Mouse (Mus musculus) cerebellum, postnatal 10 days (tissue): ENCODE results near the gene Pde1b.

Source experiments
- DNase-seq, 2 experiments: peaks; one replicate each; pipeline ENCODE4 v3.0.0; 2021; ENCODE audit warnings: mixed read lengths in 2 of 2

Pde1b gene

DNA sequence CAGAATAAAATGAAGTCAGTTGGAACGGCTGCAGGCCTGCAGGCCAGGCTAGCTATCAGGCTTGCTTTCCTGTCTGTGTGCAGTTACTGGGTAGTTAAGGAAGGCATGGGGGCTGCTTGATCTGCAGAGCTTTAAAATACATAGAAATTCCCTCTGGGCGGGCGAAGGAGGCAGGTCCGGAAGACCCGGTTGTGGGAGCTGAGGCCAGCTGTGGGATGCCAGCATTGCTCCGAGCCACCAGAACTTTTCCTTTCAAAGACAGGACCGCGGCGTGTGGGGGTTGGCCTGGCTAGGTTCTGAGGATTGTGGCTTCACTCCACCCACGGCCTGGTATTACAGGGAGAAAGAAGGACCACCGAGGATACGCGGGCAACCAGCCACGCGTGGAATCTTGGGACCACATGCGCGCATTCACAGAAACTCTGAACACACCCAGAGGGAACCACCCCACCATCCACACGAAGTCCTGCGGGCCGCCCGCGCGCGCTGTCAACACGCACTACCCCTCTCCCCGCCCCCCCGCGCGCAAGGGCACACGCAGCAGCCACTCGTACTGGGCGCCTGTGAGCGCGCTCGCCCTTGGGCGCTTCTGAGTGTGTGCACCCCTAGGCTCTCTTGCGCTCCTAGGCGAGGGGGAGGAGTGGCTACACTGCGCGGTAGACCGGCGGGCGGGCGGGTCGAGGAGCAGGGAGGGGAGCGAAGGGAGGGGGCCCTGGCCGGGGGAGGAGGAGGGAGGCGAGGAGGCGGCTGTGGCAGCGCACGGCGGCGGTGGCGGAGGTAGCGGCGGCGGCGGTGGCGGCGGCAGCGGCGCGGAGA, at the start of gene Pde1b:
Pde1b (plus strand) TSS at position 600 of the 816 bp plus-strand sequence.
- peak; percentile 83 to 85 for DNase-seq

DNA sequence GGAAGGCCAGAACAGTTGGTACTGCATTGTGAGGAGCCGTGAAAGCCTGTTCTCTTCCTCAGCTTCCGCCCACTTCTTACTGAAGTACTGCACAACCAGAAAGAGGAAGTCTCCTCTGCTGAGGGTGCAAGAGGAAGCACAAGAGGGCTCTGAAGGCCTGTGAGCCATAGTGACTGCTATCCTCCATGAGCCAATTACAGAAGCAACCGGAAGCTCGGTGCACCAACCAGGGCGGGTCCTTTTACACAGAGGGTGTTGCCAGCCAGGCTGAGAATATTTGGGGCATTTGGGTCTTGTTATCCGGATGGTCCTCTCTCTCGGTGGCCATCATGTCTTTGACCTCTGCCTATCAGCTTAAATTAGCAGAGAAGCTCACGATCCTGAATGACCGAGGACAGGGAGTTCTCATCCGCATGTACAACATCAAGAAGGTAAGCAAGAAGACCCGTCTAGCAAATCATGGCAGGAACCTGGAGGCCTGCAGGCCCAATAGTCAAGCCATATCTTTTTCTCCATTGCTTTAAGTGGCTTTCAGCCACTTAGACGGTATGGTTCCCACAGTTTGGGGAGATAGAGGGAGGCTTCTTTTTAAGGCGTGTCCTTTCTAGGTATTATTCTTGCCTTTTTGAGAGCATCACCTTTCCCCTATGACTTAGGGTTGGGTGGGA, 49.1 kb upstream of the Pde1b start, which contains the start of gene Nckap1l:
Nckap1l (plus strand) TSS at position 244 of the 668 bp plus-strand sequence.
- no peak for DNase-seq

DNA sequence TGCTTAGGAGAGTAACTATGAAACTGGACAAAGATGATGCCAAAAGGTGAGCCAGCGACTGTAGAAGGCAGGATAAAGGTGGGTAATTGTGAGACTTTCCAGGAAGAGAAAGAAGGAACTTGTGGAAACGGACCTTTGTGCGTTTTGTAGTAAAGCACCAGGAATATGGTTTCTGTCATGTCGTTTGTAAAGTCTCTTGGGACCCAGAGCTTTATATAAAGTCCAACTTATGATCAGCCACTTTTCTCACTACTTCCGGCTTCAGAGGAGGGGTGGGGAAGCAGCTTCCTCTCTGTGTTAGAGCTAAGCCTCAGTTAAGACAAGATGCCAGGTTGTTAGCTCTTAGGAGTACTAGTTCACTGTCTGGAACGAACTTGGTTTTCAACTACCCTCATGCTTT, 48.4 kb upstream of the Pde1b start:
- DNase-seq: no peak

DNA sequence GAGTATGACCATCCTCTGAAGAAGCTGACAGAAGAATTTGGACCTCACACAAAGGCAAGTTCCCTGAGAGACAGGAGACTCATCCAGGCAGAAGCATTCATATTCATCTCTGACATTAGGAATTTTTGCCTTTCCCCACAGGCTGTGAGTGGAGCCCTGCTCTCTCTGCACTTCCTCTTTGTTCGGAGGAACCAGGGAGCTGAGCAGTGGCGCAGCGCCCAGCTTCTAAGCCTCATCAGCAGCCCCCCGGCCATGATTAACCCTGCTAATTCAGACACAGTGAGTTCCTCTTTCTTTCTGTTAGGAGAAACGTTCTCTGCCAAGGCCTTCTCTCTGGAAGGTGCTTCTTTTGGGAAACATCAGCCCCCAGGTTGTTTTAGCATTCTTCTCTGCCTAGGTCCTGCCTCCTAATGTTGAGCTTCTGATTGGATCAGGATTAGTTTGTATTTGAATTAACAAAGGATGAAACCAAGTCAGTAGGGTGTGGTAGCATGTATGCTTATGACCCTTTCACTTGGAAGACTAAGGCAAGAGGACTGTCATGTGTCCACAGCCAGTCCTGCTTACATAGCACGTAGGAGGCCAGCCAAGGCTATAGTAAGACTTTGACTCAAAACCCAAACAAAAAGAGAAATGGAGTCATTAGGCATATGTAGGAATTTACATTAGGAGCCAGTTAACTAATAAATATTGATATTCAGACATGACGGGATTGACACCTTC, 40.1 kb upstream of the Pde1b start:
- peak; percentile 57 to 66 for DNase-seq

DNA sequence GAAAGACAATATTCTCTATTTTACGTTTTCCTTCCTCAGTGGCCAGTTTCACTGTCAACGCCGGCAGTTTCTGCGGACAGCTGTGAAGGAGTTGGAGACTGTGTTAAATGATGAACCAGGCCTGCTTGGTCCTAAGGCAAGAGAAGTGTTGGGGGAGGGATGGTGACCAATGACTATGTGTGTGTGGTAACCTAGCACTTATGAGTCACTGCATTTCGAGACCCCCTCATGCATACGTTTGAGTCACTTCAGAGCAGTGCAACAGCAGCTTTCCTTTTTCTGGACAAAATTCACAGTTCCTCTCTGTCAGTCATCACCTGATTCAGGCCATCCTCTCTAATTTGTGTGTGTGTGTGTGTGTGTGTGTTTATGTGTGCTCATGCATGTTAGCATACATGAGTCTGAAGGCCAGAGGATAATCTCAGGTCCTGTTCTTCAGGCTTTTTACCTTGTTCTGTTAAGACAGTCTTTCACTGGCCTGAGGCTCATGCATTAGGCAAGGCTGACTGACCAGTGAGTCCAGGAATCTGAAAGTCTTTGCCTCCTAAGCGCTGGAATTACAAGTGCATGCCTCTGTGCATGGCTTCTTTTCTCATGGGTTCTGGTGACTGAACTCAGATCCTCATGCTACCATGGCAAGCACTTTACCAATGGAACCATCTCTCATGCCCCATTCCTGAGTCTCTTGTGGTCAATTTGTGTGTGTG, 31.2 kb upstream of the Pde1b start:
- no peak for DNase-seq

DNA sequence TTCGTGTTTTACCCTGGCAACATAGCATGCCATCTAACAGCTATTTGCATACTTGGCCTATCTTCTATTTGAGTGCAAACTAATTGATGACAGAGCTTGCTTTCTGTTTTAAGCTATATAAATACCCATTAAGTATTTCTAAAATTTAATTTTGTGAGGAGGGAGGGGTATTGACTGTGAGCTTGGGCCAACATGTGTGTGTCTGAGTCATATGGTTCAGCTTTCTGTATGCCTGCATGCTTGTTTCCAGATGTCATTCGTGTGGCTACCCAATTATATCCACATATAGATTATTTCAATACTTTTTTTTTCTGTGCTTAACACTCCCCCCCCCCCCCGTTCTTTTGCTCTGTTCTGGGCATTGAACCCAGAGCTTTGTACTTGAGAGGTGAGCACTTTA, 30.6 kb upstream of the Pde1b start:
- DNase-seq: no peak

DNA sequence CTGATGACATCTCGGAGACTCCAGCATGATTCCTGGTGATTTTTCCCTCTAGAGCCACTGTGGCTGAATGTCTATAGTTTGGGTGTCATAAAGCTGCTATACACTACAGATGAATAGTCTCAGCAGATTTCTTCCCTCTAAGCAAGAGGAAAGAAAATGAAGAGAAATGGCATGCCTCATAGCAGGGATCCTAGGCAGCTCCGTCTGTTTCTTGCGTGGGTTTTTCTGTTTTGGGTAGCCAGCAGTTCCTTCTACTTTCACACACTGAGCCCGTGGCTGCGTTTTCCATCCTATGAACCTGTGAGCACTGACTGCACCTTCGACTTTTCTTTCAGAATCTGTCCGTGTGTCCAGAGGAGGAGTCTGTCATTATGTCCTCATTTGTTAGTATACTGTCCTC, 29.7 kb upstream of the Pde1b start:
- no peak for DNase-seq

DNA sequence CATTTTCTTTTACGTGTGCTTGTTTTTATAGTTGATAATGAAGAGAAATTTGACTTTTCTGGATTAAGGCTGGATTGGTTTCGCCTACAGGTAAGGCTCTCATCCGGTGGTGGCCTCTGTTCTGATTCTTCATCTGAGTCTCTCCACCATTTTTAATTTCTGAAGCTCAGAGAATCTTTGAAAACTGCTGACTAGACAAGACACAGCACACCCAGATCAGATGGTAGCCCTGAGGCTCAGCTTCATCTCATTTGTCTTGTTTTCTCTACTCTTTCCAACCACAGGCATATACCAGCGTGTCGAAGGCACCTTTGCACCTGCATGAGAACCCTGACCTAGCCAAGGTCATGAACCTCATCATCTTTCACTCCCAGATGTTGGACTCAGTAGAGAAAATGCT, 29.1 kb upstream of the Pde1b start:
- no peak for DNase-seq

DNA sequence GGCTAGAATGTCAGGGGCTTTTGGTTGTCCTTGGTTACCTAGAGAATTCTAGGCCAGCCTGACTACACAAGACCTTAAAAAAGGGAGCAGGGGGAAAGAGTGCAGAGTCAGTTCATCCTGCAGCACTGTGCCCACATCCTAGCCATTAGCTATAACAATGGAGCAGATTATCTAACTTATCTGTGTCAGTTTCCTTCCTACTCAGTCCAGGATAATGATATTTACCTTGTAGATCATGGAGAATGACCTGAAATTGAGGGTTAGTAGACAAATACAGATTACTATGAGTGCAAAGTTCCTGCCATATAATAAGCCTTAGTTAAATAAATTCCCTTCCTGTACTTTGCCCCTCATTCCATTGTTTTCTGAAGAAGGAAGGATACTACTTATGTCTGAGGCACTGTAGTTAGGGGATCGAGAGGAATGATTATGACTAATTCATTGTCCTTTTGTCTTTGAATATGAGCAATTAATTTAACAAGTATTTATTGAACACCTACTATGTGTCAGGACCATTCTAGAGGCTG, 23.7 kb upstream of the Pde1b start:
- no peak for DNase-seq

DNA sequence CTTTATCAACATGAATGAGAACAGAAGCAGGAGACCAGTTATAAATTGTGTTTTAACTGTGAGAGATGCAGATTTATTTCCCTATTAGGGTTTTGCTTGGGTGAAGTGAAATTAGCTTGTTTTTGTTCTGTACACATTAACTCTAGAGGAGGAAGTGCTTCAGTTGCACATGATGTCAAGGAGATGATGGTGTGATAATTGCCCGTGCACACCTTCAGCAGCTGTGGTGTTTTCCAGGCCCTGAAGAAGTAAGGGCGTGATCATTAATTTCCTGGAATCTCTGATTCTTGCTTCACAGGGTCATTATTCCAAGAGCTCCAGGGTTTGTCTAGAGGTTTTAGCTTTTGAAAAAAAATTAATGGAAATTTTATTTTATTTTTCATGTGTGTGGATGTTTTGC, 22.7 kb upstream of the Pde1b start:
- DNase-seq: no peak

DNA sequence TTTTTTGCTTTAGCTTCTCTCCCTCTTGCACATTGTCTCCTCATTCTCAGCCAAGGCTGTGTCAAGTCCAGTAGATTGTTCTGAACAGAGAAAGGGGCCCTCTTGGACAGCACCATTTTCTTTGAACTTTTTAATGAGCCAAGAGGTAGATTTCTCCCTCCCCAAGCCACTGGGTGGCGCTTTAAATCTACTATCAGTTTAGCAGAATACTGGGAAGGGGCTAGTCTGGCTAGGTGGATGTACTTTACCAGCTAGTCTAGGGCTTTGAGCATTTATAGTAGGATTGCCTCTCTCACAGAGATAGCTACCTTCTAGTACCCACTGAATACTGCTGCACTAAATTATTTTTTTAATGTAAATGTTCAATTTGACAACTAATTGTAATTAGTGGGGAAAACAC, 20.3 kb upstream of the Pde1b start:
- peak; percentile 84 to 86 for DNase-seq

DNA sequence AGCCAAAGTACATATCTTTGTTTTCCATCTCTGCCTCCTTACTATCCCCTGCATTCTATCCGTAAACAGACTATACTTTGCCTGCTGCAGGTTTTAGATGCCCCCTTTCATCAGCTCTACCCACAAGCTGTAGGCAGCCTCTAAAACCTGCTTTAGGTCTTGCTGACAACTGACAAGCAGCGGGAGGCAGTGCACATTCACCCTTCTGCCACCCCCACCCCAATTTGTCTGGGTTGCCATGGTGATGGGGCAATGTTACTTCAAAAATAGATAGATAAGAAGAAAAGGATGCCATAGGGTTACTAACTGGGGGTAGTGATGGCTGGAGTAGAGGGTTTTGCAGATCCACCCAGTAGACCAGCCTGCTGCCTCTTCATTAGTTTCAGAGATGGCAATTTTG, 18.3 kb upstream of the Pde1b start:
- DNase-seq: no peak

DNA sequence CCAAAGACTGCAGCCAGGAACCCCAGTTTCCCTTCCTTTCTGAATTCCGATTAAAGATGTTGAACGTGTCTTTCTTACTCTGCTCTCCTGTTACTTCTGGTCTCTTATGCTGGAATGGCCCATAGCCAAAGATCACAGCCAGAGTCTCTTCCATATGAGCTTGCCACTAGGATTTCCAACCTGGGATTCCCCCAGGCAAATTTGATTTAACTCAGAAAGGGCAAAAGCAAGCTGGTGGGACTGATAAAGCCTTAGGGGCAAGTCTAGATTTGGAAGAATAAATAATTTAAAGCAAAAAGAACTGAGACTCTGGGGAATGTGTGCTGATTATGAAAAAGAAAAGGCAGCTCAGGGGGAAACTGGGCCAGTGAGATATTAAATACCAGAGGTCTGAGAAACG, 17.7 kb upstream of the Pde1b start:
- DNase-seq: no peak

DNA sequence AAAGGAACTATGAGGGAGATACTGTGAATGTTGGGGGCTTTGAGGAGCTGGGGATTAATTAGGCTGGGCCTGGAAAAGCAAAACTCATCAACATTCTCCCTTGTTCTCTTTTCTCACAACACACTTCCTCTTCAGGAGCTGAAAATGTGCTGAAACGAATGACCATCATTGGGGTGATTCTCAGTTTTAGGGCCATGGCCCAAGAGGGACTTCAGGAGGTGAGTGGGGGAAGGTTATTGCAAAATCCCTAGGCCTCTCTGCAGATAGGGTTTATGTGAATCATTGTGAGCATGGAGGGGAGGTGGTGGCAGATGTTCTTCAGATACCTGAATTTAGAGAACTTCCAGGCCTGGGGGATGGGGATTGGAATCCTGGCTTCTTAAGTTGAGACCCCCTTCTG, 16.2 kb upstream of the Pde1b start:
- no peak for DNase-seq

DNA sequence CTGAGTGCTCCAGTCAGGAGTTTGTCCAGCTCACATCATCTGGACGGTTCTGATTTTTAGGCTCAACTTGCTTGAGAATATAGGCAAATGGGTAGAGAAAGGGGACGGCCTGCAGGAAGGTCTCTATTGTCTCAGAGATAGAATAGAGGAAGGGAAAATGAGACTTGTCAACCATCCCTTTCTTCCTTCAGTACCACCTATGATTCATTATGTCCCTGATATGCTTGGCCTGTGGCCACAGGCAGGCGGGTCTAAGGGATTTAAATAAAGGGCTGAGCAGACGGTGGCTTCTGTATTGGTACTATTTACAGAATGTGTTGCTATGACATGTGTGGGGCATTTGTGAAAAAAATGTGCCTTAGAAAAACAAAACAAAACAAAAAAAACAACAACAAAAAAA, 14.5 kb upstream of the Pde1b start:
- DNase-seq: no peak

DNA sequence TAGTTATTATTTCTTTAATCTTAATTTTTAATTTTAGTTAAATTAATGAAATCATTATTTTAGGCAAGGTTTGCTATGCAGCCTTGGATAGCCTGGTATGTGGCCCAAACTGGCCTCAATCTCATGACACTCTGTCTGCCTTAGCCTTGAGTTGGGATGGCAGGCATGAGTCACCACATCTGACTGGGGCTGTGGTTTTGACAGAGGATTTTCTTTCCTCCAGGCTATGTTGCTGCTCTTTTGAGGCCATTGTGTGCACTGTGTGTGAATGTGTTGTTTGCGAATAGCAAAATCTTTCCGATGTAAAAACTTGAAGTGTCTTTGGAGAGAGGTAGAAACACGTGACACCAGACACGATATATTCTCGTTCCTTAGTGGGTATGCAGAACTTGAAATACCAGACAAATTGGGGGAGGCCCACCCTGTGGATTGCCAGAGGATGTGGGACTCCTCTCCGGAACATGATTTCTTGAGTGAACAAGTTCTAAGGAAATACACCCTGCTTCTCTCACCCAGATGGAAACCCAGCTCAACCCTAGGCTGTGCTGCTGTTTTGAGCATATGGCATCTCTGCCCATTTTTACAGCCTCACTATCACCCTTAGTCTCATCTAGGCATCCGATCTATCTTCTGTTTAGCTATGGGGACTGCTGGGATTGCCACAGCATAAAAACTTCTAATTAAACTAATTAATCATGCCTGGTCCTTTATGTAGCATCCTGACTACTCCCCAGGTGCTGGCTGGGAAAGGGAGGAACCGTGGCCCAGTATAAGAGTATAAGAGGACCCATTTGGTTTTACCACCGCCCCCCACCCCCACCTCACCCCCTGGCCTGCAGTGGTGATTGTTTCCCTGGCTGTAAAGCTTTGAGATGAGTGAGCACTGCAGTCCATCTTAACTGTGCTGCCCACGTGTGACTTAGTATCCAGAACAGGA, 6.4 kb upstream of the Pde1b start:
- no peak for DNase-seq

DNA sequence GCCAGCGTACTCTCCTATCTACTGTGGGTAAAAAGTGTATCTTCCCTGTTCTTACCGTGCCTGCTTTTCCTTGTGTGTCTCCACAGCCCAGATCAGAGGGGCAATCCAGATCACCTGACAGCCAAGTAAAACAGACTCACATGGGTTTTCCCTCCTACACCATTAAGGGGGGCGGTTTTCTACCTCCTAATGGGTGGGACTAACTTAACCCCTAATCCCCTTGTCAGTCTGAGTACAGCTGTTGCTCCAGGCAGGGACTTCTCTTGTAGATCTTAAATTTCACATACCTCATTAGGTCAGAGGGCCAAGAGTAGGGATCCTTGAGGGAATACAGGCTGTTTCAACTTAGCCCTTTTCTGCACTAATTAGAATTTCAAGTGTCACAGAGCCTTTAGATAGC, 4.7 kb upstream of the Pde1b start:
- no peak for DNase-seq

DNA sequence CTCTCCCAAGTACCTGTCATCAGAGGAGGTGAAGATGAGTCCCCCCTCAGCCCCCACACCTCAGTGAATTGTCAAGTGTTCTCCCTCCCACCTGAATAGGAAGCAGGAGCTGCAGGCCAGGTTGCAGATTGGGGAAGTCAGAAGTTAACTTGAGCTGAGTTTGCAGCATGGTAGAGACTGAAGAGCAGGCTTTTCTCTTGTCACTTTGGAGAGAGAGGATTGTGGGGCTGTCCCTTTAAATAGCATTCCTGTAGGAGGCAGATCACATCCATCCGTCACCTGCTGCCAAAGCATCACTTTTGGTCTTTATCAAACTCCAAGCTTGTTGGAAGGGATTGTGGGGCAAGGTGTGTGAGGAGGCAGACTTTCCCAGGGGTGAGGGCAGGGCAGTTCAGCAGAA, 2.1 kb upstream of the Pde1b start:
- DNase-seq: no peak

DNA sequence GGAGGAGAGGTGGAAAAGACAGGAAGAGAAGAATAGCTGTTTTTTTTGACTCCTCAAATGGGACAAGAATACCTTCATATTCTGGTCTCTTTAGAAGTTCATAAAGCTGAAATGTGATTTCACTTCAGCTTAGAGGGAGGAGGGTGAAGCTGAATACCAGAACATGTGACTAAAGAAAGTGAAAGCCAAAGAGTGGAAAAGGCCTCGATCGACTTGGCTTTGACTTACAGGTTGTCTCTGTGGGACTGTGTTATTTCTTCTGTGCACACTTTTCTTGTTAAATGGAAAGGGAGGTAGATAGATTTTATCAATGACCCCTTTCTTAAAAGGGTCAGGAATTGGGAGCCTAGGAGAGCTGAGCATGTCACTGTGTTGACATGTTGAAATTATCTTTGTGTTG, 1.6 kb upstream of the Pde1b start:
- DNase-seq: no peak

DNA sequence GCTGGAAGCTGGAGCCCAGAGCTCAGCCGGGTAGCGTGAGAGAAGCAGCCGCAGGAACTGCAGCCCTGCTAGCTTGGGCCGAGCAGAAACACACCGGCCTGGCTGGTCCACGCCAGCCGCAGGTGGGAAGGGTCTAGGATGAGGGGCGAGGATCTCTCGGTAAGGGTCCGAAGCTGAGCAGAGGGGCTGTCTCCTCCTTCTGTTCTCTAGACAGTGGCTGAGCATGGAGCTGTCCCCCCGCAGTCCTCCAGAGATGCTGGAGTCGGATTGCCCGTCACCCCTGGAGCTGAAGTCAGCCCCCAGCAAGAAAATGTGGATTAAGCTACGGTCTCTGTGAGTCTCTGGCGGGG, 392 bp downstream of the Pde1b start:
- no peak for DNase-seq

DNA sequence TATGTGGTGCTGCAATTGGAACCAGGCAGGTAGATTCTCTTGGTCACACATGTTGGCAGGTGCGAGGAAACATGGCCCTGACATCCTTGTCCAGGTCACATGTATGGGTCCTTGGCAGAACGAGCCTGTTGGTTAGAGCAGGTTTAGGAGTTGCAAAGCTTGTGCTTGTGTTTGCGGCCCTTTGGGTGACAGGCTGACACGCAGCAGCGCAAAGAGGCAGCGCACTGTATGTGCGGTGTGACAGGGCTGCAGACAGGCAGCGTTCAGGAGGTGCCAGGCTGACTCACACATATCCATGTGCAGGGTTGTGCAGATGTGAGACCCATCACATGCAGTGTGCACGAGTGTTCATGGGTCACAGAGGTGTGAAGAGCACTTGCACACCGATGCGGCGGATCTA, 826 bp downstream of the Pde1b start:
- DNase-seq: peak; percentile 39 to 50

DNA sequence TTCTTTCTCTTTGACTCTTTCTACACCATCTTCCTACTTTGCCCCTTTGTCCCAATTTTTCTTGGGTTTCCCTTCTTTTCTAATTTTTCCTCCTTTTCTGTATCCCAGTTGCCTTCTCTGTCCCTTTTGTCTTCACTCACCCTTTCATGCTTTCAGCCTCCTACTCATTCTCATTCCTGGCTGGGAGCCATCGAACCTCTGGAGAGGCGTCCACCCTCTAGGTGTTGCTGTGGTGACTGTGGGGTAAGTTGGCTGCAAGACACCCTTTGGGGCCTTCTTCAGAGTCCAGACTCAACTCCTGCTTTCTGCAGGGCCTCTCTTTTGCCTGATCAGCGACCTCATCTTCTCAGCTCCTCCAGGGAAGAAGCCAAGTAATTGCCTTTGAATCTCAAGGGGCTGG, 6.5 kb downstream of the Pde1b start:
- peak in 1 of 2 experiments; percentile 34 for DNase-seq
